In the genomic region with DNA sequence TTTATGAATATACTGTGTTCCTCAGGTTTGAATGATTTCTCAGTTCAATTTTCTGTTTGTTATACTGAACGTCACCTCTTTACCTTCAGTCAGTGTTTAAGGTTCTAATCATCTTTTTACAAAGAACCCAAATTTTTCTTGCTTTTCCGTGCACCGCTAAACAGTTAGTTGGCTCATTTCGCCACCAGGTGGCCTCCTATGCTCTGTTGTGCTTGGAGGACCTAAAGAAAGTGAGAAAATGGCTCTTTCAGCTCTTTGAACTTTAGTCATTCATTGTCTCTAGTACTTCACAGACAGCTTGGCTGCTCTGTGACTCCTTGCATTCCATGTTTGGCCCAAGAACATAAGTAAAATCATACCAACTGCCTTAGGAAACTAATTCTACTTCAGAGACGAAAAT, we compare ENCODE assay signal across 10 mouse cellular contexts.
A peak's percentile ranks its signal among the peaks of the same experiment; 100 is the strongest.
DNase-seq lines count a peak whose midpoint lies in the region; ATAC-seq and TF ChIP-seq lines count a peak whose summit lies in the region.
"Had no signal": no experiment of that assay in that cellular context is flagged by ENCODE, and none has a peak within 500 bp of the region (broad histone marks: within the 10 kb centered on the region; RNA-seq: fewer than 3 reads in every experiment).

No protein-coding gene starts in this region.

- H3K27ac ChIP-seq in lung, embryonic 14.5 days (ENCODE audit: low read depth), result no peak overlapping the region
- no peak overlapping the region for H3K27ac ChIP-seq in forebrain, embryonic 13.5 days
- H3K27ac ChIP-seq in midbrain, postnatal 0 days (ENCODE audit: low read depth, low read length), result no peak overlapping the region
- H3K27ac ChIP-seq: heart, embryonic 15.5 days had no signal

- peak; percentile 52 for DNase-seq in gastrocnemius, postnatal 14 days
- DNase-seq in gastrocnemius, adult 8-10 months (ENCODE audit: low spot score in 2 of 2), result no peak
- peak; percentile 84 for DNase-seq in lung, embryonic 14.5 days
- no peak for DNase-seq in lung, postnatal 25 days (ENCODE audit: low spot score)
- DNase-seq in Muller cell, postnatal 12 days (ENCODE audit: inconsistent ontology term), result peak; percentile 58
- DNase-seq in midbrain, postnatal 0 days (ENCODE audit: low spot score), result peak; percentile 76
- no peak for DNase-seq in spleen, postnatal 14 days (ENCODE audit: low spot score in 2 of 2)

- intact Hi-C loops in gastrocnemius, postnatal 14 days (cut with DNase I; ENCODE audit: low total_unique reads), result no loop called here

- no peaks in the 10 kb centered on the region for H3K4me1 ChIP-seq in lung, embryonic 14.5 days (ENCODE audit: insufficient read depth)
- H3K4me1 ChIP-seq in forebrain, embryonic 13.5 days, result peaks cover 8% of the 10 kb centered on the region; the same call in 1 of the 2 replicates
- no peaks in the 10 kb centered on the region for H3K4me1 ChIP-seq in midbrain, postnatal 0 days (ENCODE audit: insufficient read depth, low read length)
- H3K4me1 ChIP-seq: heart, embryonic 15.5 days had no signal

- peak; percentile 80 for TF ChIP-seq CTCF in lung, embryonic 14.5 days (IDR thresholded peaks at IDR 0.05; ENCODE audit: low read depth)
- peak; percentile 87 for TF ChIP-seq CTCF in midbrain, postnatal 0 days (IDR thresholded peaks at IDR 0.05)

- no peaks in the 10 kb centered on the region for H3K36me3 ChIP-seq in lung, embryonic 14.5 days (ENCODE audit: insufficient read depth)
- H3K36me3 ChIP-seq in forebrain, embryonic 13.5 days (ENCODE audit: poor library complexity, severe bottlenecking), result no peaks in the 10 kb centered on the region
- H3K36me3 ChIP-seq in midbrain, postnatal 0 days (ENCODE audit: insufficient read depth, low read length), result no peaks in the 10 kb centered on the region
- H3K36me3 ChIP-seq: heart, embryonic 15.5 days had no signal

- H3K4me2 ChIP-seq in lung, embryonic 14.5 days, result no peak overlapping the region
- H3K4me2 ChIP-seq in forebrain, embryonic 13.5 days, result no peak overlapping the region
- H3K4me2 ChIP-seq in midbrain, postnatal 0 days (ENCODE audit: low read depth, low read length, poor library complexity, severe bottlenecking), result no peak overlapping the region
- H3K4me2 ChIP-seq: heart, embryonic 15.5 days had no signal

- 0 out of 2 replicates have a peak, but pooled peaks have one; percentile 38 for ATAC-seq in lung, embryonic 14.5 days (ENCODE audit: insufficient read depth)
- peak; percentile 57; the same call in 1 of the 2 replicates for ATAC-seq in forebrain, embryonic 13.5 days
- ATAC-seq in midbrain, postnatal 0 days (ENCODE audit: low FRiP score), result 0 out of 2 replicates have a peak, but pooled peaks have one; percentile 52

- no peak overlapping the region for H3K4me3 ChIP-seq in lung, embryonic 14.5 days (ENCODE audit: low read depth, low read length)
- H3K4me3 ChIP-seq in forebrain, embryonic 13.5 days, result no peak overlapping the region
- H3K4me3 ChIP-seq in midbrain, postnatal 0 days (ENCODE audit: low read depth, low read length), result no peak overlapping the region
- H3K4me3 ChIP-seq: heart, embryonic 15.5 days; myocyte had no signal

- H3K27me3 ChIP-seq in lung, embryonic 14.5 days (ENCODE audit: insufficient read depth, low read length), result no peaks in the 10 kb centered on the region
- H3K27me3 ChIP-seq in forebrain, embryonic 13.5 days, result no peaks in the 10 kb centered on the region
- H3K27me3 ChIP-seq in midbrain, postnatal 0 days (ENCODE audit: insufficient read depth, low read length), result no peaks in the 10 kb centered on the region
- H3K27me3 ChIP-seq: heart, embryonic 15.5 days had no signal

- H3K9ac ChIP-seq in lung, embryonic 14.5 days, result no peak overlapping the region
- no peak overlapping the region for H3K9ac ChIP-seq in forebrain, embryonic 13.5 days
- H3K9ac ChIP-seq in midbrain, postnatal 0 days (replicated peaks; ENCODE audit: low read length, poor library complexity, severe bottlenecking), result no peak overlapping the region
- H3K9ac ChIP-seq: heart, embryonic 15.5 days had no signal

- WGBS in lung, embryonic 14.5 days, result 26% methylated on average over 5 of the region's 5 CpGs
- 18% methylated on average over 5 of the region's 5 CpGs for WGBS in forebrain, embryonic 13.5 days
- WGBS in midbrain, postnatal 0 days, result 20% methylated on average over 5 of the region's 5 CpGs

- no peaks in the 10 kb centered on the region for H3K9me3 ChIP-seq in lung, embryonic 14.5 days (ENCODE audit: low read depth, low read length)
- H3K9me3 ChIP-seq in forebrain, embryonic 13.5 days (replicated peaks), result no peaks in the 10 kb centered on the region
- no peaks in the 10 kb centered on the region for H3K9me3 ChIP-seq in midbrain, postnatal 0 days (ENCODE audit: low read length)
- H3K9me3 ChIP-seq: heart, embryonic 15.5 days had no signal

Comparison
In these comparisons a context has a peak if more than half of its experiments do, and no peak if none do; other contexts are left out.
1. DNase-seq: peak in gastrocnemius, postnatal 14 days (single experiment), lung, embryonic 14.5 days (single experiment), Muller cell, postnatal 12 days (single experiment) and midbrain, postnatal 0 days (single experiment); none in gastrocnemius, adult 8-10 months (0 of 2), lung, postnatal 25 days (single experiment) and spleen, postnatal 14 days (0 of 2).
2. Peak in every context shown above with its lines, with median percentiles within 50 percentile points of each other: ATAC-seq.